Comparison of ENCODE assay signal across 13 mouse cellular contexts in the genomic region with DNA sequence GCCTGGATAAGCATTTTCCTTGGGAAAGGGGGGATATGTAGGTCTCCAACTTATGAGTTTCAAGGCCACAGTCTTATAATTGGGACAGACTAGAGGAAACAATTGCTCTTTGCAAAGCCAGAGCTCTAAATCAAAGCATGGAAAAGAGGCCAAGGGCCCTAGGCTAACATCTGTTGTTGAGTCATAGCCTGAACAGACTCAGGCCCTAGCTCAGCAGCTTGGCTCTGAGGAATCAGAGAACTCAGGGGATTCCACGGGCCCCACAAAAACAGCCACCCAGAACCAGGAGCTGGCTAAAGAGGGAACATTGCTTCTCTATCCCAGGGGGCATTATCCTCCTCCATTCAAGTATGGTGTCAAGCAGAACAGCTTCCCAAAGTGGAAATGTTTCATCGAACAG. TPM values are rescaled to one million over a fixed set of nuclear protein-coding genes. Genes with fewer than 3 reads are reported as not detected.
DNase-seq lines count a peak whose midpoint lies in the region; ATAC-seq lines count a peak whose summit lies in the region.
"Had no signal": no experiment of that assay in that cellular context is flagged by ENCODE, and none has a peak within 500 bp of the region (broad histone marks: within the 10 kb centered on the region; RNA-seq: fewer than 3 reads in every experiment).

No protein-coding gene starts in this region.

- H3K4me3 ChIP-seq in forebrain, embryonic 11.5 days (ENCODE audit: low read depth, low read length): no peak overlapping the region
- no peak overlapping the region for H3K4me3 ChIP-seq in forebrain, embryonic 10.5 days
- no peak overlapping the region for H3K4me3 ChIP-seq in embryonic facial prominence, embryonic 15.5 days (replicated peaks)
- H3K4me3 ChIP-seq in stomach, embryonic 16.5 days (replicated peaks; ENCODE audit: low read length): no peak overlapping the region

- ATAC-seq in forebrain, embryonic 11.5 days (replicated peaks; ENCODE audit: low FRiP score): no peak
- no peak for ATAC-seq in embryonic facial prominence, embryonic 15.5 days (ENCODE audit: insufficient number of reproducible peaks, low FRiP score, low TSS enrichment, low read depth)
- ATAC-seq in stomach, embryonic 16.5 days (ENCODE audit: insufficient read depth, low FRiP score): no peak
- no peak; the same call in 1 of the 2 replicates for ATAC-seq in cerebellum, adult (ENCODE audit: insufficient number of reproducible peaks, low FRiP score, low TSS enrichment)

- H3K27me3 ChIP-seq in forebrain, embryonic 11.5 days (ENCODE audit: control insufficient read depth, insufficient read depth, low read length): no peaks in the 10 kb centered on the region
- H3K27me3 ChIP-seq in forebrain, embryonic 10.5 days (ENCODE audit: poor library complexity, severe bottlenecking): no peaks in the 10 kb centered on the region
- no peaks in the 10 kb centered on the region for H3K27me3 ChIP-seq in embryonic facial prominence, embryonic 15.5 days
- no peaks in the 10 kb centered on the region for H3K27me3 ChIP-seq in stomach, embryonic 16.5 days (ENCODE audit: control insufficient read depth, insufficient read depth, low read length)

- no peak overlapping the region for H3K27ac ChIP-seq in forebrain, embryonic 11.5 days (ENCODE audit: low read depth, low read length)
- H3K27ac ChIP-seq in forebrain, embryonic 10.5 days: no peak overlapping the region
- peak overlapping the region; percentile 78 for H3K27ac ChIP-seq in embryonic facial prominence, embryonic 15.5 days (replicated peaks)
- peak overlapping the region; percentile 65 for H3K27ac ChIP-seq in stomach, embryonic 16.5 days (ENCODE audit: low read length)

- no peak overlapping the region for H3K4me2 ChIP-seq in forebrain, embryonic 11.5 days (ENCODE audit: low read depth, low read length, severe bottlenecking)
- H3K4me2 ChIP-seq in embryonic facial prominence, embryonic 15.5 days (replicated peaks): no peak overlapping the region
- H3K4me2 ChIP-seq in stomach, embryonic 16.5 days (ENCODE audit: low read depth, low read length): no peak overlapping the region

- intact Hi-C loops in left cerebral cortex, postnatal 4 days (cut with DNase I): no loop called here

- H3K36me3 ChIP-seq in forebrain, embryonic 11.5 days (ENCODE audit: control insufficient read depth, insufficient read depth, low read length): no peaks in the 10 kb centered on the region
- no peaks in the 10 kb centered on the region for H3K36me3 ChIP-seq in forebrain, embryonic 10.5 days (replicated peaks)
- no peaks in the 10 kb centered on the region for H3K36me3 ChIP-seq in embryonic facial prominence, embryonic 15.5 days
- no peaks in the 10 kb centered on the region for H3K36me3 ChIP-seq in stomach, embryonic 16.5 days (ENCODE audit: control insufficient read depth, insufficient read depth, low read length)

- no peak overlapping the region for H3K9ac ChIP-seq in forebrain, embryonic 11.5 days (ENCODE audit: low read length)
- H3K9ac ChIP-seq in embryonic facial prominence, embryonic 15.5 days: no peak overlapping the region
- no peak overlapping the region for H3K9ac ChIP-seq in stomach, embryonic 16.5 days (ENCODE audit: low read length)

- H3K9me3 ChIP-seq in forebrain, embryonic 11.5 days (ENCODE audit: control insufficient read depth, low read length): no peaks in the 10 kb centered on the region
- no peaks in the 10 kb centered on the region for H3K9me3 ChIP-seq in forebrain, embryonic 10.5 days
- H3K9me3 ChIP-seq in embryonic facial prominence, embryonic 15.5 days (replicated peaks): no peaks in the 10 kb centered on the region
- H3K9me3 ChIP-seq in stomach, embryonic 16.5 days (replicated peaks; ENCODE audit: control insufficient read depth, low read length): no peaks in the 10 kb centered on the region

- no peaks in the 10 kb centered on the region for H3K4me1 ChIP-seq in forebrain, embryonic 11.5 days (replicated peaks; ENCODE audit: control insufficient read depth, insufficient read depth, low read length)
- peaks cover 9% of the 10 kb centered on the region for H3K4me1 ChIP-seq in forebrain, embryonic 10.5 days
- peaks cover 23% of the 10 kb centered on the region for H3K4me1 ChIP-seq in embryonic facial prominence, embryonic 15.5 days
- 0 out of 2 replicates have a peak, but pooled peaks cover 3% of the 10 kb centered on the region for H3K4me1 ChIP-seq in stomach, embryonic 16.5 days (ENCODE audit: control insufficient read depth, insufficient read depth, low read length)

- peak; percentile 32 for DNase-seq in forebrain, embryonic 11.5 days (ENCODE audit: low spot score)
- DNase-seq in forebrain, embryonic 10.5 days (ENCODE audit: extremely low spot score, low spot score): no peak
- DNase-seq in left cerebral cortex, postnatal 4 days: peak; percentile 19
- no peak for DNase-seq in left cerebral cortex, adult 11 months (ENCODE audit: low spot score)
- no peak for DNase-seq in layer of hippocampus, adult 9-11 months
- DNase-seq: kidney, adult 11 months; lung, postnatal 10 days had no signal

- 88% methylated on average over 2 of the region's 2 CpGs for WGBS in forebrain, embryonic 11.5 days
- 75% methylated on average over 2 of the region's 2 CpGs for WGBS in forebrain, embryonic 10.5 days
- 48% methylated on average over 2 of the region's 2 CpGs for WGBS in embryonic facial prominence, embryonic 15.5 days
- WGBS in stomach, embryonic 16.5 days: 70% methylated on average over 2 of the region's 2 CpGs

RNA-seq across cellular contexts. Expression of gene Snx27, which starts 28.1 kb away (rescaled TPM):
- 46.9 and 48.5 TPM in 2 replicates for polyA plus RNA-seq in forebrain, embryonic 11.5 days (2014; fragmentation: Nextera tagmentation; extraction: Ambion mirVana)
- 41.2 and 46.5 TPM in 2 replicates for polyA plus RNA-seq in forebrain, embryonic 10.5 days (2016; fragmentation: Nextera tagmentation; extraction: Ambion mirVana)
- total RNA-seq in left cerebral cortex, postnatal 4 days (2021): 100 to 1,000 TPM; 107 to 113 TPM
- polyA plus RNA-seq in embryonic facial prominence, embryonic 15.5 days (2015; fragmentation: Nextera tagmentation; extraction: Ambion mirVana): 47.8 and 48.9 TPM in 2 replicates
- 29.6 and 31.4 TPM in 2 replicates for polyA plus RNA-seq in stomach, embryonic 16.5 days (2015; fragmentation: Nextera tagmentation; extraction: Ambion mirVana)

RNA-seq across cellular contexts. Expression of gene Gm10972, which starts 32.3 kb away (rescaled TPM):
- polyA plus RNA-seq in forebrain, embryonic 11.5 days (2014; fragmentation: Nextera tagmentation; extraction: Ambion mirVana): not detected in 2 replicates
- polyA plus RNA-seq in forebrain, embryonic 10.5 days (2016; fragmentation: Nextera tagmentation; extraction: Ambion mirVana): not detected in 2 replicates
- total RNA-seq in left cerebral cortex, postnatal 4 days (2021): not detected
- not detected in 2 replicates for polyA plus RNA-seq in embryonic facial prominence, embryonic 15.5 days (2015; fragmentation: Nextera tagmentation; extraction: Ambion mirVana)
- polyA plus RNA-seq in stomach, embryonic 16.5 days (2015; fragmentation: Nextera tagmentation; extraction: Ambion mirVana): not detected in 2 replicates
- total RNA-seq: adrenal gland, adult 18-20 months; left cerebral cortex, postnatal 36 days had no signal
- polyA plus RNA-seq: heart, embryonic 16.5 days had no signal

RNA-seq across cellular contexts. Expression of gene Tuft1, which starts 48.1 kb away (rescaled TPM):
- 3.8 and 3.9 TPM in 2 replicates for polyA plus RNA-seq in forebrain, embryonic 11.5 days (2014; fragmentation: Nextera tagmentation; extraction: Ambion mirVana)
- 3.4 and 4.1 TPM in 2 replicates for polyA plus RNA-seq in forebrain, embryonic 10.5 days (2016; fragmentation: Nextera tagmentation; extraction: Ambion mirVana)
- 1 to 10 TPM; 2.3 to 2.9 TPM for total RNA-seq in left cerebral cortex, postnatal 4 days (2021)
- polyA plus RNA-seq in embryonic facial prominence, embryonic 15.5 days (2015; fragmentation: Nextera tagmentation; extraction: Ambion mirVana): 25.8 and 27.0 TPM in 2 replicates
- polyA plus RNA-seq in stomach, embryonic 16.5 days (2015; fragmentation: Nextera tagmentation; extraction: Ambion mirVana): 17.0 and 23.2 TPM in 2 replicates

Comparison
In these comparisons a context has a peak if more than half of its experiments do, and no peak if none do; other contexts are left out.
1. DNase-seq: peak in forebrain, embryonic 11.5 days (single experiment) and left cerebral cortex, postnatal 4 days (single experiment); none in forebrain, embryonic 10.5 days (single experiment), left cerebral cortex, adult 11 months (single experiment) and layer of hippocampus, adult 9-11 months (single experiment).
2. H3K27ac ChIP-seq: peak in embryonic facial prominence, embryonic 15.5 days (single experiment) and stomach, embryonic 16.5 days (single experiment); none in forebrain, embryonic 11.5 days (single experiment) and forebrain, embryonic 10.5 days (single experiment).